Mouse (Mus musculus) erythroblast, embryonic 14.5 days (primary cell): ENCODE data around the gene Nav2.

ENCODE experiments used
- GATA1 ChIP-seq: IDR thresholded peaks from 2 replicates; pipeline ENCODE4 v1.6.1; 2012; ENCODE audit warnings: low read length, inconsistent platforms, mixed read lengths
- TAL1 ChIP-seq: IDR thresholded peaks from 3 replicates; pipeline ENCODE4 v1.6.1; 2012; ENCODE audit warnings: low read length, inconsistent platforms, mixed read lengths

- TF ChIP-seq GATA1 (no peak), TAL1 (no peak)
Measured at GRCm38 (mm10) chr7:48871292-48871691, 37.2 kb upstream of the Nav2 start.
